Mouse (Mus musculus) thymus, adult 18-20 months (tissue): ENCODE data around the gene Hdhd3.

ENCODE experiments used
- DNase-seq, 2 experiments: peaks; one replicate each; pipeline ENCODE4 v3.0.0; 2022; ENCODE audit warnings: mixed read lengths in 2 of 2

The Hdhd3 gene

DNA sequence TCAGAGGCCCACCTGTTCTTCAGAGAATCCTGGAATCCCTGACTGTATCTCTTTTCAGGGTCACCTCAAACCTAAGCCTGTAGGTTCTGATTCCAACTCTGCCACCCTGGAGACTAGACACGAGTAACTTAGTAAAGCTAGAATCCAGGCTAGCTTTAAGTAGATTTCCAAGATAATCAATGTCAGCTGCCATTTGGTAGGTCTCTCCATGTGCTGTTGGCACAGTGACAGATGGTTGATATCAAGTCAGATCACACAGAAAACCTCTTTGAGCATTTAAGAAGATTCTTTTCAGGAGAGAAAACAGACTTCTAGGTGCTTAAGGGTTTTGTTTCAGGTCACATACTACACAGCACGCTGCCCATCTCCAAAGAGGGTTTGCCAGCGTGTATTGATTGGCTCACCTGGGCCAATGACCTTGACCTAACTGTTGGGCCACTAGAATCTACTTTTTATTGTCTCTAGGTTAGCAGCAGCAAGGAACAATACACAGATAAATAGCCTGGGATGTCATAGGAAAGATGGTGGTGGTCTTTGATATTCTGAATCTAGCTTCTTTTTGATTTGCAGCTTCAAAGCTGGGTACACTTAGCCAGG is at the start of gene Hdhd3:
TSS of gene Hdhd3 (minus strand) at position 94 of the 597 bp plus-strand sequence.
- DNase-seq = no peak

- peak; percentile 22 to 56 for DNase-seq
Measured at GRCm38 (mm10) chr4:62551966-62552365, 48.7 kb upstream of the Hdhd3 start.

DNA sequence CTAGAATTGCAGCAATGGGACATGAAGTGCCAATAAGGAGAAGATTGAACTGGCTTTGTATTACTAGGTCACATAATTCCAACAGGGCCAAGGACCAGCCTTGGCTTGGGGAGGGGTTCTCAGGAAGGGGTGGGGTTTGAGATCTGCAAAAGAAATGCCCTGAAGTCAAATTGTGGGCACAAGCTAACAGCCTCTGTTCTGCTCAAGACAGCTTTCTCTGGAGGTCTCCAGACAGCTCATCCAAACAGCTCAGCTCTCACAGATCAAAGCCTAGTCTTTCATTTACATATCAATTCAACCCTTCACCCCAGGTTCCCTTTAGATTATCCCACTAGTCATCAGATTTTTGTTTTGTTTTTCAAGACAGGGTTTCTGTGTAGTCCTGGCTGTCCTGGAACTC is 41.5 kb upstream of the Hdhd3 start:
- DNase-seq = no peak

DNA sequence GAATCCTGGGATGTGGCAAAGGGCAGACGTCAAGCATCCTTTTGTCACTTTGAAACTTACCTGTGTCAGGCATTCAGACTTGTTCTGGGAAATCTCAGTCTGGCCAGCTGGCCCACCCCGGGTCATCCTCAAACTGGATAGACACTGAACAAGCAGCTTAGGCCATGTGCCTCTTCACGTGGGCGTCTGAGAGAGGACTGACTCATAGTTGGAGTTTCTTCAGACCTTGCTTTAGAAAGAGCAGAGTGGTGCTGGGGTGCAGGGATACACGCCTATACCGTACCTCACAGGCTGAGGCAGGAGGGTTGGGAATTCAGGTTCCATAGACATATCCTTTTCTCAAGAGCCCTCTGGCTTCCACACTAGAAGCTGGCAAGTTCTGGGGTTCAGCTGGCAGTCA is 40.5 kb upstream of the Hdhd3 start:
- DNase-seq = no peak

DNA sequence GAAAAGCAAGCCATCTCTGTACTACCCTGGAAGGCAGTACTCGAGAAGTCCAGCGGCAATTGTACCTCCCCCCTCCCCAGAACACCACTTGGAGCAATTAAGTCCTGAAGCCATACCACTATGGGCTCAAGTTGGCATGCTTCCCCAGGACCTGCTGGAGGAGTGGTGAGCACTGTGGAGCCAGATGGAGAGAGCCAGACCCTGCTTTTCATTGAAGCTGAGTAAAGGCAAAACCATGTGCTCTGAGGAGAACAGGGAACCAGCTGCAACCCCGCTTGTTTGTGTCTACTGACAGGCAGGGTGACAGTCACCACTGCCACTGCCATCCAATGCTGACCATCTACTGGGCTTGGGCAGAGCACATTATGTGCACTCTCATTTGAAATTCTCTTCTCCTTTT is 38.5 kb upstream of the Hdhd3 start:
- DNase-seq = no peak

- DNase-seq = no peak
Measured at GRCm38 (mm10) chr4:62533729-62534128, 30.5 kb upstream of the Hdhd3 start.

DNA sequence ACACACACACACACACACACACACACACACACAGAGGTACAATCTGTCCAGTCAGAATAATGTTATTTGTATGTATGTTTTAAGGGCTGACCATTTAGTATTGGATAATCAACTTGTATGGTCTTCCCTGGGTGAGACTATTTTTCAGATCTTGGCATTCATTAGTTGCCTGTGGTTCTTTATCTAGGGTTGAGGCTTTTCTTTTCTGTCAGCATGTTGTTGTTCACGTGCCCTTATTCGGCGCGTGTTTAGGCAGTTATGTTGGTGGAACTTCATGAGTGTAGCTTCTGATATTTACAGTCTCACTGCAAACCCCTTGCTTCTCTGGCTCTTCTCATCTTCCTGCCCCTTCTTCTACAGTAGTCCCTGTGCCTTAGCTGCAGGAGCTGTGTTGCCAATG is 24.4 kb upstream of the Hdhd3 start:
- no peak for DNase-seq

GRCm38 (mm10) chr4:62526256-62526655 is 23.0 kb upstream of the Hdhd3 start:
- DNase-seq = no peak

DNA sequence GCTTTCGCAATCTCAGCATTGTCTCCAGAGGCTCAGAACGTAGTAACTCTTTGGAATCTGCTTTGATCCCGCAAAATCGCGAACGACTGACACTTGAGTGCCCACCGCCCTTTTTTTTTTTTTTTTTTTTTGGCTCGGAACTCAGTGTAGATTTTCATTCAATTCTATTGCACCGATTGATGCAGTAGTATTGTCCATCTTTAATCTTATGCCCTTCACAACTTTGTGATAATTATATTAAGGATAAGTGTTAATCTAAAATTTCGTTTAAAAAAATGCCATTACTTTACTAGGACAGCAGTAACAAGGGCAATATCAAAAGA is 22.2 kb upstream of the Hdhd3 start:
- DNase-seq = no peak

- peak; percentile 89 to 94 for DNase-seq
Measured at GRCm38 (mm10) chr4:62524651-62525488, 21.6 kb upstream of the Hdhd3 start, which contains the start of the genes Pole3 and 4933430I17Rik. Gene Pole3, minus strand, starts transcription at chr4:62525068. Gene 4933430I17Rik, plus strand, starts transcription at chr4:62525369.

DNA sequence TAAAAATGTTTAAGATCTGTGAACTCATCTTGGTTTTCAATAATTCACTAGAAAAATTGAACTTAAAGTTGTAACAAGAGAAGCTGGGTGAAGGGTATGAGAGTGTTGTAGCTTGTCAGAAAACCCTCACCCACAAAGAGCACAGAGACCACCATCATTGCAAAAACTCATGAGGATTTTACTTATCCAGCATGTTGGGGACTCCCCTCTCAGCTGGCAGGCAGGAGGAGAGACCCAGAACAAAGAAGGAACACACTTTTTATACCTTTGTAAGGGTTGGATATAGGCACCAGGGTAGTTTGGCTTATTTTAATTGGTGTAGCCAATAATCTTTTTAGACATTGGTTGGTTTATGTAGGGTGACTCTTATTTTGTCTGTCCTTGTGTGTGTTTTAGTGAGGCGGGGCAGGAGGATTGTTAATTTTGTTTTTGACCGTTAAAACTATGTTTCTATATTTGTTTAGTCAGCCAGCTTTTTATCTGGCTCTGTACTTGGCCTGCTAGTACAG is 17.7 kb upstream of the Hdhd3 start:
- no peak for DNase-seq

GRCm38 (mm10) chr4:62519849-62520233 is 16.6 kb upstream of the Hdhd3 start, which contains the start of gene Alad:
Gene Alad, minus strand, starts transcription at chr4:62519918.
- DNase-seq = peak; percentile 68 to 69

- DNase-seq = no peak
Measured at GRCm38 (mm10) chr4:62519122-62519848, 16.0 kb upstream of the Hdhd3 start.

GRCm38 (mm10) chr4:62518416-62519121 is 15.3 kb upstream of the Hdhd3 start:
- peak in 1 of 2 experiments; percentile 24 for DNase-seq

GRCm38 (mm10) chr4:62517538-62518415 is 14.5 kb upstream of the Hdhd3 start:
- DNase-seq = no peak

DNA sequence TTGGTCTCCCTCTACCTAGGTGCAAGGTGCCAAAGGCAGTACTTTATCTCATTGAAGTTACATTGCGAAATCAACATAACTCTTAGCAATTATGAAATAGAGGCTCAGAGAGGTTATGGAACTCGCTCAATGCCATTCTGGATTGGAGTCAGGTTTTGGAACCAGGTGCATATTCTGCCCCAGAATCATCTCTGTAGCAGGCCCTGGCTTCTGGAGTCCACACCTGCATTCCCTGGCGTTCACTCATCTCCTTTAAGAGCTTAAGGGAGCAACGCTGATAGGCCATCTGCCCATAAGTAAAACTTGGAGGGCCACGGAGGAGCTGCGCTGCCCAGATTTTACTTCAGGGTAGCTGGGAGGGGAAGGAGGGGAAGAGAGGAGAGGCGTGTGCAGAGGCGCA is 13.8 kb upstream of the Hdhd3 start:
- DNase-seq = no peak

DNA sequence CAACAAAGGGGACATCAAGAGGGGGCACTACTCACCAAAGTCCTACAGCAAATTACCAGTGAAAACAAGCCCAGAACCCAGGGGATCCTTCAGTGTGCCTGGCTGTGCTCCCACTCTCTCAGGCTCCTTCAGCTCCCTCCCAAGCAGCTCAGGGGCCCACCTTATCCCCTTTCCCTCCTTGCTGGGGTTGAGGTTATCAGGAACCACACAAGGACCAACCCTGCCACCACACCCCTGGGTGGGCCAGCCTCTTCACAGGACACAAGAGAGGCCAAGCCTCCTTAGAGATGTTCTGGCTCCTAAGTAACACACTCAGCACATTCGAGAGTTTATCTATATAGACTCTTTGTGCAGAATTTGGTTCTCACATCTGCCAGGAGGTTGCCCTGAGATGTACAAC is 13.3 kb upstream of the Hdhd3 start:
- no peak for DNase-seq

GRCm38 (mm10) chr4:62516079-62516478 is 12.8 kb upstream of the Hdhd3 start:
- no peak for DNase-seq

GRCm38 (mm10) chr4:62515490-62515889 is 12.2 kb upstream of the Hdhd3 start:
- no peak for DNase-seq

- no peak for DNase-seq
Measured at GRCm38 (mm10) chr4:62514995-62515394, 11.7 kb upstream of the Hdhd3 start.

- no peak for DNase-seq
Measured at GRCm38 (mm10) chr4:62513998-62514506, 10.8 kb upstream of the Hdhd3 start.

GRCm38 (mm10) chr4:62509946-62510345 is 6.7 kb upstream of the Hdhd3 start:
- DNase-seq = no peak
